Mouse (Mus musculus) brain, embryonic 14.5 days (tissue): ENCODE measurements around the gene Apoc2.

Experiments
- CTCF ChIP-seq: fragments of 200-500 bp; IDR thresholded peaks from 2 replicates; pipeline ENCODE4 v1.5.1; 2012; ENCODE audit warnings: inconsistent platforms, mild to moderate bottlenecking, moderate library complexity, borderline replicate concordance; ENCODE audit not compliant: insufficient read depth, insufficient read length; ENCODE audit errors: extremely low read depth
- POLR2A ChIP-seq: fragments of 200-500 bp; IDR thresholded peaks from 2 replicates; pipeline ENCODE4 v1.6.1; 2012; ENCODE audit warnings: mild to moderate bottlenecking, inconsistent platforms, borderline replicate concordance; ENCODE audit not compliant: poor library complexity, insufficient read depth, insufficient read length, severe bottlenecking; ENCODE audit errors: extremely low read depth

DNA sequence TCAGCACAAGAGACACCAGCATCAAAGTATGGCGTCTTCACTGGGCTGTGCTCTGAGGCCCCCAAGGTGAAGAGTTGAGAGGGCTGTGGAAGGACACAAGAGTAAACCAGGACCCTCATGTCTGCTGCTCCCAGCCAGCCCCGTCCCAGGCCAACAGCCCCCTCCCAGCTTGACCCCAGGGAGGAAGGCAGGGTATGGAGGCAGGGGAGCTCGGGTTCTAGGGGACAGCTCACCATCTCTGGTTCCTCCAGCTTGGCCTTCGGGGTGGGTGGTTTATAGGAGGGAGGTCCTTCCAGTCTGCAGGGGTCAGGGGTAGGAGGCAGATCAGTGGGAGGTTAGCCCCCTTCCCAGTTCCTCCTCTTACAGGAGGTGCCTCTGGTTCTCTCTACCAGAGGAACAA is 41.5 kb upstream of the Apoc2 start:
- no peak for TF ChIP-seq CTCF
- no peak for TF ChIP-seq POLR2A
